Comparison of ENCODE assay signal across 15 mouse cellular contexts in genomic region chr17:12909361-12910280, GRCm38 (mm10). TPM values are rescaled to one million over a fixed set of nuclear protein-coding genes. Genes with fewer than 3 reads are reported as not detected.
DNase-seq lines count a peak whose midpoint lies in the region.
"Had no signal": no experiment of that assay in that cellular context is flagged by ENCODE, and none has a peak within 500 bp of the region (broad histone marks: within the 10 kb centered on the region; RNA-seq: fewer than 3 reads in every experiment).

Pnldc1 (minus strand) TSS chr17:12910230.

- peak; percentile 40 for DNase-seq in adrenal gland, postnatal 14 days
- no peak for DNase-seq in adrenal gland, adult 8-10 months
- DNase-seq in ovary, adult 18-20 months (ENCODE audit: low spot score) = peak; percentile 10
- DNase-seq in ovary, postnatal 10 days (ENCODE audit: low spot score) = no peak
- DNase-seq in WW6 (ENCODE audit: low read depth, low spot score) = peak; percentile 28
- DNase-seq in testis, postnatal 14 days (ENCODE audit: low spot score) = peak; percentile 85
- DNase-seq in left cerebral cortex, adult 9 months (ENCODE audit: low spot score in 2 of 2) = no peak
- no peak for DNase-seq in cerebellum, adult 9-11 months
- DNase-seq: cerebellum, adult 18-20 months; gastrocnemius, postnatal 25 days; heart, postnatal 10 days; kidney, adult 8-10 months; kidney, postnatal 36 days; right cerebral cortex, postnatal 25 days; thymus, postnatal 36 days had no signal

RNA-seq across cellular contexts. Expression of gene Pnldc1, which starts in this region (rescaled TPM):
- total RNA-seq in adrenal gland, postnatal 14 days (2021) = 2.6 and 4.6 TPM in 2 replicates
- 1 to 10 TPM; 3.0 to 4.1 (median 3.5) TPM for total RNA-seq in adrenal gland, adult 8-10 months (2022)

Comparison
In these comparisons a context has a peak if more than half of its experiments do, and no peak if none do; other contexts are left out.
1. DNase-seq: peak in adrenal gland, postnatal 14 days (single experiment), ovary, adult 18-20 months (single experiment), WW6 (single experiment) and testis, postnatal 14 days (single experiment); none in adrenal gland, adult 8-10 months (single experiment), ovary, postnatal 10 days (single experiment), left cerebral cortex, adult 9 months (0 of 2) and cerebellum, adult 9-11 months (single experiment).